8 mouse cellular contexts compared by ENCODE assay signal in genomic region chr4:155361303-155361791, GRCm38 (mm10). TPM values are rescaled to one million over a fixed set of nuclear protein-coding genes. Genes with fewer than 3 reads are reported as not detected.
DNase-seq lines count a peak whose midpoint lies in the region; ATAC-seq and TF ChIP-seq lines count a peak whose summit lies in the region.

Prkcz (minus strand) TSS chr4:155361361.

- no peaks in the 10 kb centered on the region for H3K36me3 ChIP-seq in erythroblast, embryonic 14.5 days (ENCODE audit: control insufficient read depth)
- no peaks in the 10 kb centered on the region for H3K36me3 ChIP-seq in forebrain, embryonic 10.5 days (replicated peaks)
- no peaks in the 10 kb centered on the region for H3K36me3 ChIP-seq in heart, postnatal 0 days (replicated peaks; ENCODE audit: control insufficient read depth, insufficient read depth, low read length)
- H3K36me3 ChIP-seq in liver, embryonic 14.5 days (replicated peaks; ENCODE audit: control insufficient read depth, insufficient read depth, low read depth): no peaks in the 10 kb centered on the region
- H3K36me3 ChIP-seq in neural tube, embryonic 14.5 days (ENCODE audit: control insufficient read depth, insufficient read depth, low read length): no peaks in the 10 kb centered on the region
- no peaks in the 10 kb centered on the region for H3K36me3 ChIP-seq in stomach, postnatal 0 days (ENCODE audit: control insufficient read depth, insufficient read depth, low read length)

- peak within 1 kb of the TSS; percentile 50 for H3K4me2 ChIP-seq in heart, postnatal 0 days (ENCODE audit: low read depth, low read length)
- peak within 1 kb of the TSS; percentile 37 for H3K4me2 ChIP-seq in liver, embryonic 14.5 days (ENCODE audit: low read depth)
- peak within 1 kb of the TSS; percentile 43 for H3K4me2 ChIP-seq in neural tube, embryonic 14.5 days (ENCODE audit: low read depth, low read length)
- H3K4me2 ChIP-seq in stomach, postnatal 0 days (replicated peaks; ENCODE audit: low read depth): peak within 1 kb of the TSS; percentile 49

- peak within 1 kb of the TSS; percentile 44 for H3K4me3 ChIP-seq in erythroblast, embryonic 14.5 days (replicated peaks)
- peak within 1 kb of the TSS; percentile 56 for H3K4me3 ChIP-seq in forebrain, embryonic 10.5 days
- peak within 1 kb of the TSS; percentile 38 for H3K4me3 ChIP-seq in heart, postnatal 0 days (ENCODE audit: low read depth, low read length)
- H3K4me3 ChIP-seq in liver, embryonic 14.5 days (ENCODE audit: insufficient read depth in 1 of 2, low read depth in 2 of 2, low read length in 2 of 2): peak within 1 kb of the TSS; percentile 32 to 37
- peak within 1 kb of the TSS; percentile 29 for H3K4me3 ChIP-seq in neural tube, embryonic 14.5 days (ENCODE audit: low read depth, low read length)
- peak within 1 kb of the TSS; percentile 44 for H3K4me3 ChIP-seq in stomach, postnatal 0 days (ENCODE audit: low read depth, low read length)

- TF ChIP-seq EP300 in heart, postnatal 0 days (IDR thresholded peaks at IDR 0.05; ENCODE audit: low read depth): no peak
- TF ChIP-seq EP300 in liver, embryonic 14.5 days (IDR thresholded peaks at IDR 0.05; ENCODE audit: low read depth): no peak
- no peak for TF ChIP-seq EP300 in stomach, postnatal 0 days (optimal IDR thresholded peaks at IDR 0.05)

- no peak for ATAC-seq in erythroblast, adult 5-6 weeks (replicated peaks; ENCODE audit: low FRiP score, poor library complexity, severe bottlenecking)
- ATAC-seq in heart, postnatal 0 days (ENCODE audit: insufficient read depth, low read depth): peak; percentile 91
- ATAC-seq in liver, embryonic 14.5 days (ENCODE audit: insufficient read depth): peak; percentile 84
- ATAC-seq in neural tube, embryonic 14.5 days (ENCODE audit: low read depth): peak; percentile 81
- peak; percentile 98 for ATAC-seq in stomach, postnatal 0 days (ENCODE audit: low FRiP score, low TSS enrichment)

- DNase-seq in forebrain, embryonic 10.5 days (ENCODE audit: extremely low spot score, low spot score): peak; percentile 85
- DNase-seq in heart, postnatal 0 days (ENCODE audit: low spot score): peak; percentile 25
- peak; percentile 93 to 99 for DNase-seq in kidney, postnatal 25 days
- DNase-seq in liver, embryonic 14.5 days (ENCODE audit: low read depth in 3 of 3, low spot score in 3 of 3): peak; percentile 10 to 24 (median 20)
- peak; percentile 96 for DNase-seq in stomach, postnatal 0 days (ENCODE audit: low spot score)

- peaks cover 33% of the 10 kb centered on the region for H3K27me3 ChIP-seq in erythroblast, embryonic 14.5 days (ENCODE audit: control insufficient read depth)
- peaks cover 71% of the 10 kb centered on the region for H3K27me3 ChIP-seq in forebrain, embryonic 10.5 days (ENCODE audit: poor library complexity, severe bottlenecking)
- H3K27me3 ChIP-seq in heart, postnatal 0 days (ENCODE audit: control insufficient read depth, insufficient read depth, low read length): peaks cover 66% of the 10 kb centered on the region
- H3K27me3 ChIP-seq in liver, embryonic 14.5 days (ENCODE audit: control insufficient read depth, insufficient read depth, low read length): peaks cover 33% of the 10 kb centered on the region
- H3K27me3 ChIP-seq in neural tube, embryonic 14.5 days (ENCODE audit: control insufficient read depth, insufficient read depth, low read length): peaks cover 43% of the 10 kb centered on the region
- peaks cover 2% of the 10 kb centered on the region; the same call in 1 of the 2 replicates for H3K27me3 ChIP-seq in stomach, postnatal 0 days (ENCODE audit: control insufficient read depth, insufficient read depth, low read length)

- H3K9me3 ChIP-seq in erythroblast, embryonic 14.5 days (ENCODE audit: control insufficient read depth, low read length): no peaks in the 10 kb centered on the region
- no peaks in the 10 kb centered on the region for H3K9me3 ChIP-seq in forebrain, embryonic 10.5 days
- H3K9me3 ChIP-seq in heart, postnatal 0 days (replicated peaks; ENCODE audit: control insufficient read depth, low read length): no peaks in the 10 kb centered on the region
- H3K9me3 ChIP-seq in liver, embryonic 14.5 days (ENCODE audit: control insufficient read depth, low read length): no peaks in the 10 kb centered on the region
- no peaks in the 10 kb centered on the region for H3K9me3 ChIP-seq in neural tube, embryonic 14.5 days (ENCODE audit: control insufficient read depth, low read length)
- no peaks in the 10 kb centered on the region for H3K9me3 ChIP-seq in stomach, postnatal 0 days (ENCODE audit: control insufficient read depth, low read length)

- peak within 1 kb of the TSS; percentile 68 for H3K27ac ChIP-seq in forebrain, embryonic 10.5 days
- no peak within 1 kb of the TSS for H3K27ac ChIP-seq in heart, postnatal 0 days (ENCODE audit: low read depth)
- H3K27ac ChIP-seq in liver, embryonic 14.5 days: no peak within 1 kb of the TSS
- H3K27ac ChIP-seq in neural tube, embryonic 14.5 days (ENCODE audit: low read depth, low read length): no peak within 1 kb of the TSS
- H3K27ac ChIP-seq in stomach, postnatal 0 days (replicated peaks): peak within 1 kb of the TSS; percentile 81

- no peak for TF ChIP-seq CTCF in heart, postnatal 0 days (IDR thresholded peaks at IDR 0.05; ENCODE audit: low read depth)
- TF ChIP-seq CTCF in liver, embryonic 14.5 days (IDR thresholded peaks at IDR 0.05; ENCODE audit: low read depth): no peak
- TF ChIP-seq CTCF in stomach, postnatal 0 days (IDR thresholded peaks at IDR 0.05; ENCODE audit: low read depth): no peak

- WGBS in forebrain, embryonic 10.5 days: under 1% methylated on average over 51 of the region's 51 CpGs
- WGBS in heart, postnatal 0 days: under 1% methylated on average over 36 of the region's 51 CpGs
- WGBS in liver, embryonic 14.5 days (ENCODE audit: insufficient replicate concordance): 2% methylated on average over 51 of the region's 51 CpGs
- WGBS in neural tube, embryonic 14.5 days: 1% methylated on average over 47 of the region's 51 CpGs
- WGBS in stomach, postnatal 0 days: 1% methylated on average over 42 of the region's 51 CpGs

- no peak within 1 kb of the TSS for H3K9ac ChIP-seq in heart, postnatal 0 days (replicated peaks; ENCODE audit: low read depth, low read length)
- H3K9ac ChIP-seq in liver, embryonic 14.5 days (replicated peaks): no peak within 1 kb of the TSS
- no peak within 1 kb of the TSS for H3K9ac ChIP-seq in neural tube, embryonic 14.5 days (replicated peaks; ENCODE audit: low read depth, low read length)
- H3K9ac ChIP-seq in stomach, postnatal 0 days (ENCODE audit: low read length): peak within 1 kb of the TSS; percentile 47

- H3K4me1 ChIP-seq in erythroblast, embryonic 14.5 days (ENCODE audit: control insufficient read depth): no peaks in the 10 kb centered on the region
- peaks cover 35% of the 10 kb centered on the region for H3K4me1 ChIP-seq in forebrain, embryonic 10.5 days
- H3K4me1 ChIP-seq in heart, postnatal 0 days (ENCODE audit: control insufficient read depth, insufficient read depth): no peaks in the 10 kb centered on the region
- H3K4me1 ChIP-seq in liver, embryonic 14.5 days (replicated peaks; ENCODE audit: control insufficient read depth in 2 of 2, insufficient read depth in 2 of 2, low read length in 1 of 2): no peaks in the 10 kb centered on the region
- no peaks in the 10 kb centered on the region for H3K4me1 ChIP-seq in neural tube, embryonic 14.5 days (ENCODE audit: control insufficient read depth, insufficient read depth, low read length)
- no peaks in the 10 kb centered on the region for H3K4me1 ChIP-seq in stomach, postnatal 0 days (replicated peaks; ENCODE audit: control insufficient read depth, insufficient read depth)

RNA-seq across cellular contexts. Expression of gene Prkcz, which starts in this region (rescaled TPM):
- 0.02 and 0.04 TPM in 2 replicates for polyA plus RNA-seq in erythroblast, embryonic 14.5 days (2012)
- 1.9 TPM in 1 of 2 replicates, not detected in the other for total RNA-seq in erythroblast, adult 5-6 weeks (2015; ENCODE audit: low replicate concordance)
- not detected in 2 replicates for total RNA-seq in erythroblast, adult 5-6 weeks (2017; ENCODE audit: low replicate concordance)
- 15.5 and 16.8 TPM in 2 replicates for polyA plus RNA-seq in forebrain, embryonic 10.5 days (2016; fragmentation: Nextera tagmentation; extraction: Ambion mirVana)
- total RNA-seq in heart, postnatal 0 days (2014; rRNA removed; ENCODE audit: low replicate concordance): 4.6 and 4.8 TPM in 2 replicates
- polyA plus RNA-seq in heart, postnatal 0 days (2015; fragmentation: Nextera tagmentation; extraction: Ambion mirVana): 2.7 and 3.6 TPM in 2 replicates
- 0.71 and 0.99 TPM in 2 replicates for polyA plus RNA-seq in liver, embryonic 14.5 days (2012; rRNA removed)
- polyA plus RNA-seq in liver, embryonic 14.5 days (2014; fragmentation: Nextera tagmentation; extraction: Ambion mirVana): 1.3 and 1.7 TPM in 2 replicates
- polyA plus RNA-seq in neural tube, embryonic 14.5 days (2014; fragmentation: Nextera tagmentation; extraction: Ambion mirVana): 82.1 and 83.1 TPM in 2 replicates
- 11.3 and 13.3 TPM in 2 replicates for polyA plus RNA-seq in stomach, postnatal 0 days (2015; fragmentation: Nextera tagmentation; extraction: Ambion mirVana)

Comparison
In these comparisons a context has a peak if more than half of its experiments do, and no peak if none do; other contexts are left out.
1. DNase-seq: peak in every context shown above with its lines; median percentile 96 in kidney, postnatal 25 days; 96 in stomach, postnatal 0 days; 85 in forebrain, embryonic 10.5 days; 25 in heart, postnatal 0 days; 20 in liver, embryonic 14.5 days.
2. H3K27ac ChIP-seq: peak in forebrain, embryonic 10.5 days (single experiment) and stomach, postnatal 0 days (single experiment); none in heart, postnatal 0 days (single experiment), liver, embryonic 14.5 days (single experiment) and neural tube, embryonic 14.5 days (single experiment).
3. Peak in every context shown above with its lines, with median percentiles within 50 percentile points of each other: H3K4me3 ChIP-seq and H3K4me2 ChIP-seq.